Mouse (Mus musculus) myocyte (in vitro differentiated cells): ENCODE data around the gene Atf4. TPM values are rescaled to one million over a fixed set of nuclear protein-coding genes. Genes with fewer than 3 reads are reported as not detected.

Experiments
- H3K27me3 ChIP-seq: one replicate; pipeline ENCODE4 v1.6.1; 2011; ENCODE audit not compliant: control insufficient read depth, insufficient read depth, insufficient read length
- H3K36me3 ChIP-seq: one replicate; pipeline ENCODE4 v1.6.1; 2011; ENCODE audit not compliant: control insufficient read depth, insufficient read depth
- H3K4me2 ChIP-seq: one replicate; pipeline ENCODE4 v1.6.1; 2011; ENCODE audit warnings: low read depth, control low read depth
- H3K4me3 ChIP-seq: one replicate; pipeline ENCODE4 v1.5.1; 2011; ENCODE audit warnings: mild to moderate bottlenecking, control low read depth, moderate library complexity
- H3K79me2 ChIP-seq: one replicate; pipeline ENCODE4 v1.6.1; 2011; ENCODE audit not compliant: control insufficient read depth, insufficient read depth
- H3ac ChIP-seq: one replicate; pipeline ENCODE4 v1.6.1; 2011; ENCODE audit not compliant: control insufficient read depth, insufficient read length
- CEBPB ChIP-seq: IDR thresholded peaks from 2 replicates; pipeline ENCODE4 v1.6.1; 2011; ENCODE audit warnings: mild to moderate bottlenecking, moderate library complexity; ENCODE audit not compliant: poor library complexity, insufficient read depth, severe bottlenecking
- E2F4 ChIP-seq: IDR thresholded peaks from one replicate; pipeline ENCODE4 v1.6.1; 2011; ENCODE audit warnings: mild to moderate bottlenecking, control low read depth, moderate library complexity; ENCODE audit not compliant: insufficient read depth
- MAX ChIP-seq: IDR thresholded peaks from one replicate; pipeline ENCODE4 v1.6.1; 2011; ENCODE audit warnings: low read depth, mild to moderate bottlenecking, control low read depth
- MYOD1 ChIP-seq, 3 experiments: IDR thresholded peaks; one replicate each; pipeline ENCODE4 v1.6.1; 2011; ENCODE audit warnings: control low read depth in 2 of 3, low read depth in 2 of 3, mild to moderate bottlenecking in 2 of 3, moderate library complexity in 1 of 3; ENCODE audit not compliant: insufficient read length in 2 of 3, control insufficient read depth in 1 of 3
- MYOG ChIP-seq, 3 experiments: IDR thresholded peaks; one replicate each; pipeline ENCODE4 v1.6.1; 2011; ENCODE audit warnings: control low read depth in 2 of 3, low read depth in 2 of 3, mild to moderate bottlenecking in 2 of 3; ENCODE audit not compliant: insufficient read length in 2 of 3, control insufficient read depth in 1 of 3, insufficient read depth in 1 of 3
- POLR2A ChIP-seq: IDR thresholded peaks from one replicate; pipeline ENCODE4 v1.6.1; 2011; ENCODE audit warnings: low read depth, mild to moderate bottlenecking, control low read depth, moderate library complexity; ENCODE audit not compliant: insufficient read length
- POLR2AphosphoS2 ChIP-seq: IDR thresholded peaks from one replicate; pipeline ENCODE4 v1.6.1; 2011; ENCODE audit warnings: low read depth, control low read depth; ENCODE audit not compliant: insufficient read length
- REST ChIP-seq: IDR thresholded peaks from one replicate; pipeline ENCODE4 v1.6.1; 2011; ENCODE audit warnings: mild to moderate bottlenecking, control low read depth, moderate library complexity; ENCODE audit not compliant: insufficient read depth, insufficient read length
- SRF ChIP-seq: IDR thresholded peaks from one replicate; pipeline ENCODE4 v1.6.1; 2011; ENCODE audit warnings: low read depth; ENCODE audit not compliant: control insufficient read depth, insufficient read length
- TCF12 ChIP-seq: IDR thresholded peaks from one replicate; pipeline ENCODE4 v1.6.1; 2011; ENCODE audit warnings: mild to moderate bottlenecking, control low read depth; ENCODE audit not compliant: poor library complexity, insufficient read depth, severe bottlenecking
- TCF3 ChIP-seq: IDR thresholded peaks from one replicate; pipeline ENCODE4 v1.6.1; 2011; ENCODE audit warnings: low read depth, control low read depth; ENCODE audit not compliant: insufficient read length
- USF1 ChIP-seq: IDR thresholded peaks from one replicate; pipeline ENCODE4 v1.6.1; 2011; ENCODE audit warnings: low read depth, mild to moderate bottlenecking, control low read depth, moderate library complexity
- polyA plus RNA-seq: library from polyadenylated mRNA; unstranded; fragments of >200 nt; fragmentation: generic; extraction: Trizol; gene quantifications from one replicate; pipeline ENCODE4 v1.2.1, GENCODE M21; 2012; ENCODE audit warnings: missing spikeins

Atf4 gene
- polyA plus RNA-seq, 1 experiment: 1,038 TPM

DNA sequence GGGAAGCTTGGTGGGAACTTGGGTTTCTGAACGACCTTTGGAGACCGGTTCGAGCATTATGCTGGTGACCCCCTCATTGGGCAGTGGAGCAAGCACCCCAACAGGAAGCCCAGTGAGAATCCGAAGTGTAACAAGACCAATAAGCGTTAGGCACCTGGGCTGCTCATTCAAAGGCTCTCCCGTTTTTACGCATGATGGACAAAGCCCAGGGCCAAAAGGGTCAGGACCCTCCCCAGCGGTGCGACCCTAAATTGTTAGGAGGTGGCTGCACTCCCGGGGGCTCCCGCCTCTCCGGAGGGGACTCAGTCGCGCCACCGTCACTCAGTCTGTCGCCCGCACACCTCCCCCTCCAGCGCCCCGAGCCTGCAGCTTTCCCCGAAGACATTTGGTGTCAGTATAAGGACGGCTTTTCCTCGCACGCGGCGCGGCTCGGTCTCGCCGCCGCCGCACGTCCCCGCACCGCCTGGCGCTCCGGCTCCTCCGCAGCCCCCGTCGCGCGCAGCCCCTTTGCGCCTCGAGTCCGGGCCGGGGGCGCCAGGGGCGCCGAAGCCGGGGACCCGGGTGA is 31.9 kb downstream of the Atf4 start, which contains the start of gene Cacna1i:
Gene Cacna1i, plus strand, starts transcription at position 388 of the 565 bp plus-strand sequence.
- no peak for TF ChIP-seq E2F4
- TF ChIP-seq POLR2A: no peak
- TF ChIP-seq MYOG (IDR thresholded peaks at IDR 0.05; ENCODE audit: control insufficient read depth in 1 of 3, insufficient read depth in 1 of 3, insufficient read length in 2 of 3, low read depth in 2 of 3): no peak
- TF ChIP-seq TCF12: no peak
- no peak for TF ChIP-seq USF1
- TF ChIP-seq TCF3: no peak
- no peak for TF ChIP-seq MYOD1 (IDR thresholded peaks at IDR 0.05; ENCODE audit: control insufficient read depth in 1 of 3, insufficient read length in 2 of 3, low read depth in 2 of 3)
- TF ChIP-seq POLR2AphosphoS2: no peak
- no peak for TF ChIP-seq REST
- Histone ChIP-seq H3ac (no peak within 1 kb of the TSS), H3K4me2 (no peak within 1 kb of the TSS), H3K79me2 (no peaks in the 10 kb centered on the region), H3K27me3 (peaks cover 89% of the 10 kb centered on the region), H3K36me3 (no peaks in the 10 kb centered on the region), H3K4me3 (no peak within 1 kb of the TSS)

DNA sequence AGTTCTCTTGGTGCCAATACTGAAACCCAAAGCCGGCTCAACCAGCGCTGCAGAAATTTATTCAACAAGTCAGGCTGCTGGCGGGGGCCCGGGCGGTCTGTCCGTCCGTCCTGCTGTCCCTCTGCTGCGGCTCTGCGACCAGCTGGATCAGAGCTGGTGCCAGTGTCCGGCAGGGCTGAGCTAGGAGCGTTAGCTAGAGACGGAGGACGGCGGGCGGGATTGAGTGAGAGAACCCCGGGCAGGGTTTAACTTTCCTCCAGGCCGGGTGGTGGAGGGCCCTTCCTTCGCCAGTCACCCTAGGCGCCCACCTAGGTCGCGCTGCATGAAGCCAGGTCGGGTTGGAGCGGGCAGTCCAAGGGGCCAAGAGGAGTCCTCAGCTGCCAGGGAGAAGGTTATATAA is 33.1 kb downstream of the Atf4 start:
- no peak overlapping the region for H3K4me2 ChIP-seq
- H3K79me2 ChIP-seq: no peaks in the 10 kb centered on the region
- TF ChIP-seq USF1 (no peak), MYOD1 (IDR thresholded peaks at IDR 0.05; ENCODE audit: control insufficient read depth in 1 of 3, insufficient read length in 2 of 3, low read depth in 2 of 3) (no peak), MYOG (IDR thresholded peaks at IDR 0.05; ENCODE audit: control insufficient read depth in 1 of 3, insufficient read depth in 1 of 3, insufficient read length in 2 of 3, low read depth in 2 of 3) (no peak), POLR2AphosphoS2 (no peak), E2F4 (no peak), TCF3 (no peak), MAX (no peak), REST (no peak)
- peaks cover 89% of the 10 kb centered on the region for H3K27me3 ChIP-seq
- H3K36me3 ChIP-seq: no peaks in the 10 kb centered on the region
- H3K4me3 ChIP-seq: no peak overlapping the region
- H3ac ChIP-seq: no peak overlapping the region

DNA sequence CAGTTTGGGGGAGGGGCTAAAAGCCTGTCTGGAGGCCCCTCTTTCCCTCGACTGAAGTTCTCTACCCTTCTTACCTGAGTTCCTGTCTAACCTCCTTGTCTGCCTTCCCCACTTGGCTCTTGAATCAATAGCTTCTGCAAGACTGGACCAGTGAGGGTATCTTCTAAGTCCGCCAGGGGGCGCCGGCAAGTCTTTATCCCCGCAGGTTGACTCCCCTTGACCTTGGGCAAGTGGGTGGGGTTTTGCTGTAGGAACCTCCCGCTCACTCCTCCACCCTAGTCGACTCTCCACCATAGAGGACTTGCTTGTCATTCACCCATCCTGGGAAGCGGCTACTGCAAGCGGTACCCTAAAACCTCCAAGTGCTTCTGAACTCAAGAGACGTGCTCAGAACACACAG is 34.5 kb downstream of the Atf4 start:
- no peaks in the 10 kb centered on the region for H3K79me2 ChIP-seq
- no peak overlapping the region for H3ac ChIP-seq
- no peak overlapping the region for H3K4me2 ChIP-seq
- peaks cover 78% of the 10 kb centered on the region for H3K27me3 ChIP-seq
- no peaks in the 10 kb centered on the region for H3K36me3 ChIP-seq
- H3K4me3 ChIP-seq: no peak overlapping the region
- TF ChIP-seq USF1 (no peak), CEBPB (no peak), POLR2AphosphoS2 (no peak), POLR2A (no peak), SRF (no peak), TCF3 (no peak), MAX (no peak), MYOG (IDR thresholded peaks at IDR 0.05; ENCODE audit: control insufficient read depth in 1 of 3, insufficient read depth in 1 of 3, insufficient read length in 2 of 3, low read depth in 2 of 3) (no peak), E2F4 (no peak), MYOD1 (IDR thresholded peaks at IDR 0.05; ENCODE audit: control insufficient read depth in 1 of 3, insufficient read length in 2 of 3, low read depth in 2 of 3) (no peak), TCF12 (no peak), REST (no peak)

DNA sequence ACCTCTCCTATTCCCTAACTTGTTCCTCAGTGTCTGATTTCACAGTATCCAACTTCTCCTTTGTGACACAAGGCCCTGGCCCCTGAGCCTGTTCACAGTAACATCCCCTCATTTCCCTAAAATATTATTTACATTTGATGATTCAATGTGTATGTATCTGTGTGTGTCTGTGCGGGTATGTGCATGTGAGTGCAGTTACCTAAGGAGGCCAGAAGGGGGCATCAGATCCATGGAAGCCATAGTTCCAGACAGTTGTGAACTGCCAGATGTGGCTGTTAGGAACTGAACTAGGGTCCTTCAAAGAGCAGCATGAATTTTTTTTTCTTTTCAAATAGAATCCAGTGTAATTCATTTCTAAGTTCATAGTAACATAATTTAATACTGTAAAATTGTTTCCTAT is 42.2 kb downstream of the Atf4 start:
- Histone ChIP-seq H3K79me2 (no peaks in the 10 kb centered on the region), H3K4me3 (no peak overlapping the region), H3K36me3 (no peaks in the 10 kb centered on the region), H3ac (no peak overlapping the region), H3K4me2 (no peak overlapping the region), H3K27me3 (peaks cover 24% of the 10 kb centered on the region)
- TF ChIP-seq MYOD1 (IDR thresholded peaks at IDR 0.05; ENCODE audit: control insufficient read depth in 1 of 3, insufficient read length in 2 of 3, low read depth in 2 of 3) (no peak), REST (no peak), USF1 (no peak), MAX (no peak), MYOG (IDR thresholded peaks at IDR 0.05; ENCODE audit: control insufficient read depth in 1 of 3, insufficient read depth in 1 of 3, insufficient read length in 2 of 3, low read depth in 2 of 3) (no peak), POLR2AphosphoS2 (no peak), CEBPB (no peak), POLR2A (no peak), SRF (no peak), TCF3 (no peak), TCF12 (no peak), E2F4 (no peak)

DNA sequence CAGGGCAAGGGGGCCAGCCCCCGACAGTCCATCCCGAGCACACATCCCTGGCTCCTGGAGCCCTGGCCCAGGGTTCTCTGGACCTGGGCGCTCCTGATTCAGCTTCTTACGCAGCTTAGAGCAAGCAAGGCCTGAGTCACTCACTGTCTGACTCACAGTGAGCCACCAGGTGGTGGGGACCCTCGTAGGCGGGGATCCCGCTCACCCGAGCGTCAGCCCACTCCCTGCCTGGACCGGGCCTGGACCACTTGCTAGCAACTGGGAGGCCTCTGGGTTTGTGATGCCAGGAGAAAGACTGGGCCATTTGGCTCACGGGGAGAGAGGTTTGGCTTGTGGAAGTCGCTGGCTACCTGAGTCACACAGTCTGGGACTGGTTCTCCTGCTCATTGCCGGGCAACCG is 48.8 kb downstream of the Atf4 start:
- TF ChIP-seq E2F4 (no peak), USF1 (no peak), SRF (no peak), POLR2A (no peak), MAX (no peak), REST (no peak)
- Histone ChIP-seq H3K36me3 (no peaks in the 10 kb centered on the region), H3ac (no peak overlapping the region), H3K27me3 (peaks cover 35% of the 10 kb centered on the region), H3K79me2 (no peaks in the 10 kb centered on the region), H3K4me3 (no peak overlapping the region), H3K4me2 (no peak overlapping the region)
